8 mouse cellular contexts compared by ENCODE assay signal in the genomic region with DNA sequence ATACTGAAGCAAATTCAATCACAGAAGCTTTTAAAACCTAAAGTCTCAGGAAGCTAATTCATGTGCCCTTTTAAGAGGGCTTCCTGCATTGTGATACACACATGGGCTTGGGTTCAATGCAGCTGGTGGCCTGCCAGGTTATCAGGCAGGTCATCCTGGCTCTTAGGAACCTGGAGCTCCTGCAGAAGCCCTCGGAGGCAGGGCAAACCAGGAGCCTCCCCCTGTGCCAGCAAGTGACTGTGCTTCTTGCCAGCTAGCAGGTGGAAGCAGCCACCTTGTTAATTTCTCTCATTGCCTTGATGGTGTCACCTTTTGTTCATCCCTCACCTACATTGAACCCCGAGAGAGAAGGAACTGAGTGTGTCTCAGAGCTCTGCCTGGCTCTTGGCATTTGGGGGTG.
"Had no signal": no experiment of that assay in that cellular context is flagged by ENCODE, and none has a peak within 500 bp of the region (broad histone marks: within the 10 kb centered on the region; RNA-seq: fewer than 3 reads in every experiment).

No protein-coding gene starts in this region.

- DNase-seq: kidney, postnatal 36 days; layer of hippocampus, adult 9-11 months; layer of hippocampus, postnatal 36 days; liver; liver, embryonic 13.5 days; liver, postnatal 0 days; right cerebral cortex, postnatal 14 days; thymus, postnatal 36 days had no signal
